Mouse (Mus musculus) limb, embryonic 14.5 days (tissue): ENCODE measurements around the gene Agbl2. TPM values are rescaled to one million over a fixed set of nuclear protein-coding genes. Genes with fewer than 3 reads are reported as not detected.

Experiments used
- ATAC-seq: fragments of 200-750 bp; cut with Nextera tagmentation; 2 replicates; pipeline ENCODE4 v1.8.0; 2017; ENCODE audit warnings: low read depth, moderate number of reproducible peaks, moderate TSS enrichment; ENCODE audit not compliant: low FRiP score
- DNase-seq: peaks from one replicate; pipeline ENCODE4 v3.0.0-alpha.2; 2015; ENCODE audit warnings: low spot score
- H3K27ac ChIP-seq: fragments of 300-500 bp; sonication (generic); replicated peaks from 2 replicates; pipeline ENCODE4 v1.5.1; 2014; ENCODE audit warnings: low read depth, mild to moderate bottlenecking, low read length, moderate library complexity, mixed read lengths
- H3K27me3 ChIP-seq: fragments of 300-500 bp; sonication (generic); 2 replicates; pipeline ENCODE4 v1.6.1; 2014; ENCODE audit warnings: low read length, mixed read lengths; ENCODE audit not compliant: control insufficient read depth, insufficient read depth
- H3K36me3 ChIP-seq: fragments of 300-500 bp; sonication (generic); 2 replicates; pipeline ENCODE4 v1.6.1; 2014; ENCODE audit warnings: mild to moderate bottlenecking, low read length, moderate library complexity, mixed read lengths; ENCODE audit not compliant: control insufficient read depth, insufficient read depth
- H3K4me1 ChIP-seq: fragments of 300-500 bp; sonication (generic); 2 replicates; pipeline ENCODE4 v1.6.1; 2014; ENCODE audit warnings: antibody characterized with exemption, low read length, mixed read lengths; ENCODE audit not compliant: control insufficient read depth, insufficient read depth
- H3K4me2 ChIP-seq: fragments of 300-500 bp; sonication (generic); replicated peaks from 2 replicates; pipeline ENCODE4 v1.6.1; 2014; ENCODE audit warnings: low read depth, mild to moderate bottlenecking, low read length, moderate library complexity; ENCODE audit not compliant: severe bottlenecking
- H3K4me3 ChIP-seq: fragments of 300-500 bp; sonication (generic); replicated peaks from 2 replicates; pipeline ENCODE4 v1.5.1; 2014; ENCODE audit warnings: low read length
- H3K9ac ChIP-seq: fragments of 300-500 bp; sonication (generic); 2 replicates; pipeline ENCODE4 v1.6.1; 2014; ENCODE audit warnings: mild to moderate bottlenecking, low read depth, low read length, moderate library complexity; ENCODE audit not compliant: severe bottlenecking
- H3K9me3 ChIP-seq: fragments of 300-500 bp; sonication (generic); 2 replicates; pipeline ENCODE4 v1.6.1; 2016; ENCODE audit warnings: low read length; ENCODE audit not compliant: control insufficient read depth
- POLR2A ChIP-seq: fragments of 200-500 bp; IDR thresholded peaks from 2 replicates; pipeline ENCODE4 v1.8.0; 2012; ENCODE audit warnings: inconsistent platforms, mild to moderate bottlenecking, moderate library complexity, borderline replicate concordance; ENCODE audit not compliant: insufficient read depth, insufficient read length; ENCODE audit errors: extremely low read depth
- WGBS: fragments of 180-500 bp; shearing (Covaris S2); extraction: QIAGEN DNeasy Blood & Tissue Kit; methylation state at CpG from one replicate; pipeline ENCODE4 v1.1.7; 2014; 5-methylcytosine and 5-hydroxymethylcytosine counted together
- polyA plus RNA-seq, 2 experiments: library from polyadenylated mRNA; depleted of rRNA in 1 of 2; stranded (reverse) in 1 of 2; unstranded in 1 of 2; fragments of >200 nt; fragmentation: Nextera tagmentation in 1 of 2; extraction: Ambion mirVana in 1 of 2; gene quantifications; 2 replicates each; pipeline versions ENCODE4 v1.2.1 to v1.2.3; 2012 to 2014

Agbl2 gene
- polyA plus RNA-seq, 2 experiments = 1.4 to 2.3 TPM

GRCm38 (mm10) chr2:90880144-90880785, 97.7 kb downstream of the Agbl2 start:
- H3K9ac ChIP-seq = no peak overlapping the region
- H3K4me3 ChIP-seq = no peak overlapping the region
- H3K36me3 ChIP-seq = no peaks in the 10 kb centered on the region
- no peak for DNase-seq
- H3K27ac ChIP-seq = no peak overlapping the region
- H3K9me3 ChIP-seq = no peaks in the 10 kb centered on the region
- 24% methylated on average over 6 of the region's 6 CpGs for WGBS
- no peak for TF ChIP-seq POLR2A
- no peak for ATAC-seq
- H3K27me3 ChIP-seq = peaks cover 7% of the 10 kb centered on the region; the same call in 1 of the 2 replicates
- peaks cover 2% of the 10 kb centered on the region; the same call in 1 of the 2 replicates for H3K4me1 ChIP-seq
- H3K4me2 ChIP-seq = no peak overlapping the region

- 75% methylated on average over 2 of the region's 2 CpGs for whole genome bisulfite sequencing
- no peak for TF ChIP-seq POLR2A
- H3K9me3 ChIP-seq = no peaks in the 10 kb centered on the region
- H3K9ac ChIP-seq = no peak overlapping the region
- DNase-seq (no peak), ATAC-seq (no peak)
- H3K36me3 ChIP-seq = no peaks in the 10 kb centered on the region
- H3K4me1 ChIP-seq = peaks cover 7% of the 10 kb centered on the region; the same call in 1 of the 2 replicates
- no peak overlapping the region for H3K4me2 ChIP-seq
- H3K27me3 ChIP-seq = peaks cover 19% of the 10 kb centered on the region
- no peak overlapping the region for H3K27ac ChIP-seq
- H3K4me3 ChIP-seq = no peak overlapping the region
Measured at GRCm38 (mm10) chr2:90881824-90882223, 99.3 kb downstream of the Agbl2 start.

Other genes with a start within 250 kb of the Agbl2 start
- 3.9 and 4.0 TPM in 2 replicates for gene Ptprj, start 202.1 kb upstream of the Agbl2 start, polyA plus RNA-seq (2012; rRNA removed)
- 2.7 and 3.2 TPM in 2 replicates for gene Ptprj, start 202.1 kb upstream of the Agbl2 start, polyA plus RNA-seq (2014; fragmentation: Nextera tagmentation; extraction: Ambion mirVana)
- 27.6 and 29.9 TPM in 2 replicates for gene Nup160, start 105.5 kb upstream of the Agbl2 start, polyA plus RNA-seq (2012; rRNA removed)
- gene Nup160, start 105.5 kb upstream of the Agbl2 start, polyA plus RNA-seq (2014; fragmentation: Nextera tagmentation; extraction: Ambion mirVana) = 42.0 and 43.0 TPM in 2 replicates
- gene Fnbp4, start 37.4 kb upstream of the Agbl2 start, polyA plus RNA-seq (2012; rRNA removed) = 110 and 115 TPM in 2 replicates
- 79.5 and 102 TPM in 2 replicates for gene Fnbp4, start 37.4 kb upstream of the Agbl2 start, polyA plus RNA-seq (2014; fragmentation: Nextera tagmentation; extraction: Ambion mirVana)
- 111 and 120 TPM in 2 replicates for gene Mtch2, start 64.4 kb downstream of the Agbl2 start, polyA plus RNA-seq (2012; rRNA removed)
- 201 and 210 TPM in 2 replicates for gene Mtch2, start 64.4 kb downstream of the Agbl2 start, polyA plus RNA-seq (2014; fragmentation: Nextera tagmentation; extraction: Ambion mirVana)
- 28.6 and 38.1 TPM in 2 replicates for gene C1qtnf4, start 103.1 kb downstream of the Agbl2 start, polyA plus RNA-seq (2012; rRNA removed)
- 32.0 and 35.0 TPM in 2 replicates for gene C1qtnf4, start 103.1 kb downstream of the Agbl2 start, polyA plus RNA-seq (2014; fragmentation: Nextera tagmentation; extraction: Ambion mirVana)
- 25.5 and 26.8 TPM in 2 replicates for gene Kbtbd4, start 122.0 kb downstream of the Agbl2 start, polyA plus RNA-seq (2012; rRNA removed)
- 30.5 and 33.8 TPM in 2 replicates for gene Kbtbd4, start 122.0 kb downstream of the Agbl2 start, polyA plus RNA-seq (2014; fragmentation: Nextera tagmentation; extraction: Ambion mirVana)
- gene Ndufs3, start 122.1 kb downstream of the Agbl2 start, polyA plus RNA-seq (2012; rRNA removed) = 155 and 170 TPM in 2 replicates
- 207 and 219 TPM in 2 replicates for gene Ndufs3, start 122.1 kb downstream of the Agbl2 start, polyA plus RNA-seq (2014; fragmentation: Nextera tagmentation; extraction: Ambion mirVana)
- 70.3 and 73.1 TPM in 2 replicates for gene Celf1, start 157.7 kb downstream of the Agbl2 start, polyA plus RNA-seq (2012; rRNA removed)
- gene Celf1, start 157.7 kb downstream of the Agbl2 start, polyA plus RNA-seq (2014; fragmentation: Nextera tagmentation; extraction: Ambion mirVana) = 51.5 and 52.2 TPM in 2 replicates